Mouse (Mus musculus): Measurements from ENCODE around the gene Krtap17-1.

GRCm38 (mm10) chr11:99994384-99994661 is 529 bp upstream of the Krtap17-1 start:
- TF ChIP-seq POLR2A (IDR thresholded peaks at IDR 0.05; ENCODE audit: low read depth, low read length) (no peak), CTCF (IDR thresholded peaks at IDR 0.05; ENCODE audit: borderline replicate concordance, insufficient read depth, low read length) (no peak)
